Mouse (Mus musculus) v-Abl transformed pro-B cells (cell line): ENCODE data around the gene Nectin3.
"Not testable (repeated sequence)": the region's sequence is repeated elsewhere in the genome, so short reads cannot be mapped to it uniquely, and the experiment has no call there.

ENCODE experiments used
- in situ Hi-C, 2 experiments: fragments of 400-800 bp; cut with MboI; formaldehyde crosslinking; loops; one replicate each; pipeline ENCODE4 v1.15.1; 2025; ENCODE audit not compliant: unreplicated experiment in 2 of 2

Nectin3 gene

DNA sequence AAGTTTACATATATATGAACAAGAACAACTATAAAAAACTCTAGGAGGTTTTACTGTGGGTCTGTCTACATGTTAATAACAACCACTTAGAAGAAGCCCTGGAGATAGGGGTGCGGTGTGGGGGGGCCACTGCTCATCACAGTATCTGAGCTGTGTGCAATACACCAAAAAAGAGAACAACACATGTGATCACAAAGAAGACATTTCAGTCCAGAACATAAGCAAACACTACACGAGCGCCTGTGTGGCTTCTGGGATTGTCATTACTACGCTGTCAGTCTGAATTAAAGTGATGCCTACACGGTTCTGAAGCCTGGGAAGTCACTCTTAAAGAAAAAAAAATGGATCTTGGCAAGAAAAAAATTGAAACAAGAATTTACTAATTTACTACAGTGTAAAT is 67.0 kb downstream of the Nectin3 start:
- in situ Hi-C loops, result no loop called here

DNA sequence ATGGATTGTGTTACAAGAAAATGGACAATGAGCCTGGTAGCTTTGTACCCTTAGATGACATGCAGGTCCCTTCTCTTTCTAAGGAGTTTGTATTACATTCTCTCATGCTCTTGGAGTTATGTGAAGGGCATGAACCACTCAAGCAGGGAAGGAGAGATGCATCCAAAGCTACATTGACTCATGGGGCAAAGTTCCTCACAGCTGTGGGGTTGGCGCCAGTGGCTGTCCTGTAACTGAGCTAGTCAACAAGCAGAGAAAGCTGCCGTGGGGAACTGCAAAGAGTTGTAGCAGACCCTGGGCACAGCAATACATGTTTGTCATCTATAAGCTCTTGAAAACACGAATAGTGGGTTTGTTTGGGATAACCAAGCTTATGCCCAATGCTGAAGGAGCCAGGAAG is 82.1 kb downstream of the Nectin3 start:
- in situ Hi-C loops, result no loop called here

DNA sequence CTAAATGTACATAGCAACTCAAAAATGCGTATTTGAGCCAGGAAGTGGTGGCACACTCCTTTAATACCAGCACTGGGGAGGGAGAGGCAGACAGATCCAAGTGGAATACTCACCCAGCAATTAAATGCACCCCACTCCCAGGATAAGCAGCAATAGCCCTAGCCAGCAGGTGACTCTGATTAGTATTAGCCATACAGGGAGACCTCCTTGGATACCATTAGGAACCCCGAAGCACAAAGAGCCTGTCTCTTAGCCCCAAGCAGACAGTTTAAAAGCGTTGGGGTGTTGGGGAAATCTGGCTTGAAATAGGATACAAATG is 87.6 kb downstream of the Nectin3 start:
- in situ Hi-C loops, result no loop called here

DNA sequence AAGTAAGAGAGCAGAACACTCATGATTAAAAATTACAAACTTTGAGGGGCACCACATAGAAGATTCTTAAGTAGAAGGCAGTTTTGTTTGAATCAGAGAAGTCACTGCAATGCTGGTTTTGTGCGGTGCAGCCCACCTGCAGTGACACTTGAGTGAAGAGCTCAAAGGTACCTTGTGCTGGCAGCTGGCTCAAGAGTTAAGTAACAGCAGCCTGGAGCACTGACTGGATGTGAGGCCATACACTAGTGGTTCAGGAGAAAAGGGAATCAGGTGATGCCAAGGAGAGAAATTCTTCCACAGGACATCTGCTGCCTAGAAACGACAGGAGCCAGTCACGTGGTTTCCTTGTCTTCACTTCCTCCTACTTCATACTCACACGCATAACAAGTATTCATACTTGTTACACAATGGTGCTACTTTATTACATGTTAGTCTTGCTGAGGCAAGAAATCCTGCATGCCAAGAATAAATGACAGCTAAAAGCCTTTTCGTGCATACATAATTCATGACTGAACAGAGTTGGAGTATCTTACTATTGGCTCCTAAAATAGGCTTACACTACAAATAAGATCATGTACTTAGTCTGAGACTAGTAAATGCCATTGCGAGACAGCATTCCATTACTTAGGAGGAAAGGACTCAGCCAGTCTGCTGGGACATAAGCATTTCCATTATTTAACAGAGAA is 88.1 kb downstream of the Nectin3 start:
- in situ Hi-C loops, result no loop called here

DNA sequence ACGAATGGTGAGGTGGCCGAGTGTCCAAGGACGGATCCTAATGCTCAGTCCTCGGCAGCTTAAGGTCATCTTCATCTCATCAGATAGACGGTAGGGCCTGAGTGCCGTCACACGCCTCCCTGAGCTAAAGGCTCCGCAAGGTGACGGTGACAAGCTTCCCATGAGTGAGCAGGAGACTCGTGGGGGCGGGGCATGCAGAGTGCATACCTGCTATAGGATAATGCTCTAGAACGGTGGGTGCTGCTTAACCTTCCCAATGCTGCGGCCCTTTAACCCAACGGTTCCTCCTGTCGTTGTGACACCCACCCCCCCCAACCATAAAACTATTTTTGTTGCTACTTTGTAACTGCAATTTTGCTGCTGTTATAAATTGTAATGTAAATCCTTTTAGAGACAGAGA is 90.3 kb downstream of the Nectin3 start:
- in situ Hi-C loops, result no loop called here

DNA sequence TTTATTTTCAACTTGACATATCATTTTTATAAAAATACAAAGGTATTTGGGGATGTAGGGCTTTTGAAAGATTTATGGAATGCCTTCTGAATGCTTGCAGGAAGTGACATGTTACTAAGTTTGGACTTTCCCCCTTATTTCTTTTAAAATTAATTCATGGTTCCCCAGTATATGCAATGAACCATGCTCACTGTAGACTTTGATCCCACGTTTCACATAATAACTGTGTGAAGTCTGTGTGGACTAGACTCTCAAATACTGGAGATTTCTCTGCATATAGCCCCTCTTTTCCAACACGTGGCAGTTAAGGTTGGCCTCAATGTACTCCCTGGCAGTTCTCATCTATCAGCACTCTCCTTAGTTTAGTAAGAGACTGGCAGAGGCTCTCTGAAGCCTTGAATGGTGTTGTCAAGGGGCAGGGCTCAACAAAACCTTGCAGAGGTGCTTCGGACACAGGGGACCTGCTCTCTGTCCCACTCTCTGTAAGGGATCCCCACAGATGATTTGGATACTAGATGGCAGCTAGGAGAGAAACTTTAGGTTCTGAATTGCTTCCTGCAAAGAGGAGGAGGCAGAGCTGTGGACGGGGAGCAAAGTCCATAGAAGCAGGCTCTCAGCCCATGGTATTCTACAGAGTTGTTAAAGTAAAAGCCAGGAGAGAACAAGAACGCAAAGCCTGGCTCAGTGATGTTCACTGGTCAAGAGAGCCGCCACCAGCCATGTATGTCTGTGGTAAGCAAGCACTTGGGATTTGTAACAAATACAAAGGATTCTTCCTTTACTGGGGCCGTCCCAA is 91.3 kb downstream of the Nectin3 start:
- in situ Hi-C loops, result no loop called here

DNA sequence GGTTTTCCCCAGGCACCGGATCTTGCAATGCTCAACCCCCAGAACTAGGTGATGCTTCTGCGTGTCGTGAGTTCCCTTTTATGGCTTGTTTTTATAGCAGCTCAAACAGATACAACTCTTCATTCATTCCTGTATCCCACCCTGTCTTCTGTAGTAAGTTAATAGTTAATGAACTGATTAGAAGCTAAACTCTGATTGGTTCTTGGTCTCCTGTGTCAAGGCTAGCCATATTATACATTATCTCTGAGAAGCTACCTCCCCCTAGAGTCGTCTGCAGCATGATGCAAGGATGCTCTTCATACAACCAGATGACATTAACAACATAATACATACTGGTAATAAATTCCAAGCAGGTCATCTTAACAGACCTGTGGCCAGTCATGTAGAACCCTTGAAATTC is 100.4 kb downstream of the Nectin3 start:
- in situ Hi-C loops, result no loop called here

DNA sequence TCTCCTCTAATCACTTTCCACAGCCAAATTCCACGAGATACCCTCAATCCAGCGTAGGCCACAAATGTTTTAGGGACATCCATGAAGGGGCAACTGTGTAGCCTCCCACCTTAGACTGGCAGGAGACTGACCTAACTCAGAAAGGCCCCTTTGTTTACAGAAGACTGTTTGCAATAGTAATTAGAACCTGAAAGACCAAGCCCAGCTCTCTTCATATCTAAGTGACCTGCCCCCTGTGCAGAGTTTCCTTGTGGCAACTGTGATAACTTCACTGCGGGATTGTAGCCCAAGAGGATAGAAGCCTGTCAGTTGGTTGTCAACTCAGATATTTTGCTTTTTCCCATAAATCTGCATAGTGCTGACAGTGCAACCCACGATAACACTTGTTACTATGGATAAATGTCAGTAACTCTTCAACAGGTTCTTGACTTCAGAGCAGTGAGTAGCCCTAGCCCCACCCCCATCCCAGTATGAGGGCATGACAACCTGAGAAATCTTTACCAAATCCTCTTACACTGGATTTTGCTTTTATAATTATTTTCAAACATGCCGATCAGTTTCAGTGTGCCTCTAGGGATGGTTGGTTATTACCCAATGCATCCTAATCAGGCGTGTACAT is 108.8 kb downstream of the Nectin3 start:
- in situ Hi-C loops, result no loop called here

DNA sequence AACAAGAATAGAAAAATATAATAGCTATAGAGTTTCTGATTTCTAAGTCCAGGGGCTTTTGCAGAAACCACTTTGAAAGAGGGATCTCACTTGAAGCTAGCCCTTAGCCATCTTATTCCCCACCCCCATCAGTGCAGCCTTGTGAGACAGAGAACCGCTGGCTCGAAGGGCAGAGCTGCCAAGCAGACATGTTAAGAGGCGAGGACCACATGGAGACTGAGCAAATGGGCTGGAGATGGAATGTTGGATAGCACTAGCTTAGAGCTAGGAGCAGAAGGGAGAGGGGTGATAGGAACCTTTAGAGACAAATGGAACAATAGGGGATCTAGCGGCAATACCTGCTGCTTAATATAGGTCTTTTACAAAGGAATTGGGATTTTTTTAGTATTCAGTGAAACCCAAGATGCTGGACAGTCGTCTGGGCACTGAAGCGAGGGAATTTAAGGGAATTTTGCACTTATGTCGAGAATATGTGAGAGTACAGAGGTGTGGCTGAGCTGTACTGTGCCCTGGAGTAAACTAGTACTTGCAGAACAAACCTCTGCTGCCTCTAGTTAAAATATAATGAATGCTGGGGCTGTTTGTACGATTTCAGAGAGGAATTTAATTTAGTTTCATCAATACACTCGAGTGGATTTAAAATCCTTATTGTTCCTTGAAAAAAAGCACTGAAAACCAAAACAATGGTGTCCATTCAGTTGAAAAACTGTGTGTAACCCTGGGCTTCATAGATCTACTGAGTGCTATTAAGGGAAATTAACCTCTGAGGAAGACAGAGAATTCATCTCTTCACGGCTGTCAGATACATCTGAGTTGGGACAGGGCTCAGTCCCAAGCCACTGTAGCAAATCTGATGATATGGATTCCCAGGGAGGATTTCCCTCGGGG is 109.6 kb downstream of the Nectin3 start:
- in situ Hi-C loops, result no loop called here

DNA sequence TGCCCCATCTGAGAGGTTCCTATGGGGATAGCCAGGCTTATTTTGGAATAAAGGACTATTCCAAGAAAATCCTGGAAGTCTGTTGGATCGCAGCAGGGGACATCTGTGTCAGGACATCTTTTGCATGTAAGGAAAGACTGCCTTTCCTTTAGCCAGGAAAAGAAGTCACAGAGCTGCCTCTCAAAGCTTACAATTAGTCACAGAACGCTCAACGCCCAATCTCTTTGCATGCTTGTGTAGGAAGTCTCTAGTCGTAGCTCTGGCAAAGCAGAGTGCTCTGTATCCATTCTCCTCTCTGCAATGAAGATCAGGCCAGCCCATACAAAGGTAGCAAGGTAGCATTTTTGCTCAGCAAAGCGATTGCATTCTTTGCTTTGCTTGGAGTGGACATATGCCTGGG is 114.0 kb downstream of the Nectin3 start:
- in situ Hi-C loops, result no loop called here

DNA sequence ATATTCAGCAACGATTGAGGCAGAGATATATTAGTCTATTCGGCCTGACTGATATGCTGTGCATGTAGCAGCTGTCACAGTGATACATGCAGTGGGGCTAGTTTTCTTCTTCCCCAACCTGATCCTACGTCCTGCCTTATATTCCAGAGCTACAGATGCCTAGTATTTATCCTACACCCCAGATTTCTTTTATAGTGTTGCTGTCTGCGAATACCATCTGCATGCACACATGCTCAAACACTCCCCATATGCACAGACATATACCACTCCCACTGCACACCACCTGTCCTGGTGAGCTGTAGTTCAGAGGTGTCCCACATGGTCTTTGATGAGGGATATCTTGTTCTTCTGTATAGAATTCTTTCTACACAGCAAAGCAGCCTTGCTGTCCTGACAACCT is 115.0 kb downstream of the Nectin3 start:
- in situ Hi-C loops, result no loop called here

DNA sequence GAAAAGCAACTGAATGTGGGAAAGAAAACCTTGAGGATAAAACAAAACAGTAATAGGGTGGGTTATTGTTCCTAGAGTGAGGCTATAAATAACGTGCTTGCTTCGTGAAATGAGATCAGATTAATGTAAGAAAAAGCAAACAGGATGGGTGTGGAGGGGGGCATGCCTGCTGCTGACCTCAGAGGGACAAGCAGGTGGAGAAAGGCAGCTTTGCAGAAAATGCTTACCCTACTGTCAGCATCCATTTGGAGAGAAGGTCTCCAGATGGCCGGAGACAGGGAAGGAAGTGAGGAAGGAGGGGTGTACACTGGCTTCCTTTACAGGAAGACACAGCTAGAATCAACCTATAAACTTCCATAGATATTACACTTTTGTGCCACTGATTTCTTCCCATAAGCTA is 121.8 kb downstream of the Nectin3 start:
- in situ Hi-C loops, result no loop called here

DNA sequence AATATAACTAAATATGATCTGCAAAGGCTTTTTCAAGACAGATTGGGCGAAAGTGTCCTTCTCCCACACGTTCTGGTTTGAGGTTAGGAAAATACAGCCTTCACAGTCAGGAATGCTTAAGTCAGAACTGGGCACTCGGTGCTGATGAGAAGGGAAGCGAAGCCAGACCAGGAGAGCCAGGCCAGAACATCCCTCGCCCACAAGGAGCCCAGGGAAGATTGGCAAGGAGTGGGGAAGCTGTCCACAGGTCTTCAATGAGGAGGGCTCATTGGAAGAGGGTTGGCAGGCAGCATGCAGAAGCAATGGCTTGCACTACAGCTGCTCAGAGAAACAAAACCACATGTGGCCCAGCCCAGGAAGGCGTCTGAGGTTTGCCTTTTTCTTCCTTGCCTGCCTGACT is 136.3 kb downstream of the Nectin3 start:
- in situ Hi-C loops, result no loop called here

DNA sequence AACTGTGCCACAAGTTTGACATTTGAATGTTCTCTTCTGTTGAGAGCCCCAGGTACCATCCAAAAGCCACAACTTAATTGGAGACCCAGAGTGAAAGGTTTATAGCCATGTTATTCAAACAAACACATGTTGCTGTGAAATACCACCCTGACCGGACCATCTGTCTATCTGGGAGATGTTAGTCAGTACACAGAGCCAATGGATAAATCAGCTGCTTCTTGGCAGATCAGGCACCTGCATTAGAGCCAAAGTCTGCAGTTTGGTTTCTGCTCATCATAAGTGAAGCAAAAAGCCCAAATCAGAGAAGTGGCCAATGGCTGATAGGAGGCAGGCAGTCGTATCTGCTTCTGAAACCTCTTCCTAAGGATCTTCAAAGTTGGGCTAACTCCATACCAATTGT is 140.7 kb downstream of the Nectin3 start:
- in situ Hi-C loops, result not testable (repeated sequence)

DNA sequence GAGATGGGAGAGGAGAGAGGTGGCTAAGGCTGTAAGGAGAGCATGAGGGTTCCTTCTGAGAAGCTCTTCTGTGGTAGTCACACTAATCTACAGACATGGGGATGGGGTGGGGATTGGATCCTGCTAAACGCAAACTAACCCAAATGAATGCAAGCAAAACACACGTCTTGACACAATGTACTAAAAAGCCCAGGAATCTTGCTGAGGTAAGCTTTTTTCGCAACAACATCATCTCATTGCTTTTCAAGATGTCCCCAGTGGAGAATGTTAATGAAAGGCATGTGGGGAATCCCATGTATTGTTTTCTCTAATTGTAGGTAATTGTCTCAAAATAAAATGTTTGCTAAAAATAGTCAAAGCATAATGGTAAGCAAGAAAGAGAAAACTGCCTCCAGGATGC is 141.7 kb downstream of the Nectin3 start:
- in situ Hi-C loops, result no loop called here
